ENCODE assay signal across 10 mouse cellular contexts in genomic region chr2:93283481-93284293, GRCm38 (mm10). TPM values are rescaled to one million over a fixed set of nuclear protein-coding genes. Genes with fewer than 3 reads are reported as not detected.
DNase-seq lines count a peak whose midpoint lies in the region; ATAC-seq and TF ChIP-seq lines count a peak whose summit lies in the region.
"Had no signal": no experiment of that assay in that cellular context is flagged by ENCODE, and none has a peak within 500 bp of the region (broad histone marks: within the 10 kb centered on the region; RNA-seq: fewer than 3 reads in every experiment).

No protein-coding gene starts in this region.

- H3K9me3 ChIP-seq in kidney, embryonic 14.5 days (ENCODE audit: control insufficient read depth, low read length) = no peaks in the 10 kb centered on the region
- no peaks in the 10 kb centered on the region for H3K9me3 ChIP-seq in embryonic facial prominence, embryonic 11.5 days (replicated peaks; ENCODE audit: control insufficient read depth, low read length)
- H3K9me3 ChIP-seq in hindbrain, postnatal 0 days (ENCODE audit: low read length) = no peaks in the 10 kb centered on the region
- H3K9me3 ChIP-seq in neural tube, embryonic 15.5 days (replicated peaks) = no peaks in the 10 kb centered on the region

- H3K27me3 ChIP-seq in kidney, embryonic 14.5 days (ENCODE audit: control insufficient read depth, insufficient read depth, low read length) = no peaks in the 10 kb centered on the region
- no peaks in the 10 kb centered on the region for H3K27me3 ChIP-seq in kidney, adult 2 months (replicated peaks; ENCODE audit: control insufficient read depth, insufficient read depth, low read length)
- no peaks in the 10 kb centered on the region for H3K27me3 ChIP-seq in embryonic facial prominence, embryonic 11.5 days (ENCODE audit: control insufficient read depth, insufficient read depth, low read length)
- H3K27me3 ChIP-seq in hindbrain, postnatal 0 days (ENCODE audit: insufficient read depth, low read length) = no peaks in the 10 kb centered on the region; the same call in 1 of the 2 replicates
- H3K27me3 ChIP-seq in neural tube, embryonic 15.5 days (replicated peaks) = no peaks in the 10 kb centered on the region

- 35% methylated on average over 7 of the region's 7 CpGs for WGBS in kidney, embryonic 14.5 days
- 66% methylated on average over 7 of the region's 7 CpGs for WGBS in kidney, adult 2 months
- WGBS in embryonic facial prominence, embryonic 11.5 days = 20% methylated on average over 7 of the region's 7 CpGs
- WGBS in hindbrain, postnatal 0 days = 22% methylated on average over 7 of the region's 7 CpGs
- WGBS in neural tube, embryonic 15.5 days = 25% methylated on average over 7 of the region's 7 CpGs

- H3K9ac ChIP-seq in kidney, embryonic 14.5 days (ENCODE audit: low read depth, low read length) = no peak overlapping the region
- no peak overlapping the region for H3K9ac ChIP-seq in embryonic facial prominence, embryonic 11.5 days (replicated peaks; ENCODE audit: low read length)
- no peak overlapping the region for H3K9ac ChIP-seq in hindbrain, postnatal 0 days (replicated peaks; ENCODE audit: low read length)
- no peak overlapping the region for H3K9ac ChIP-seq in neural tube, embryonic 15.5 days (replicated peaks)

- no peak overlapping the region; the same call in 1 of the 2 replicates for H3K4me2 ChIP-seq in kidney, embryonic 14.5 days (replicated peaks; ENCODE audit: low read depth, low read length)
- H3K4me2 ChIP-seq in embryonic facial prominence, embryonic 11.5 days (ENCODE audit: low read depth, low read length) = peak overlapping the region; percentile 8; the same call in 1 of the 2 replicates
- no peak overlapping the region for H3K4me2 ChIP-seq in hindbrain, postnatal 0 days (ENCODE audit: low read depth, low read length)
- no peak overlapping the region for H3K4me2 ChIP-seq in neural tube, embryonic 15.5 days

- no peak overlapping the region for H3K4me3 ChIP-seq in kidney, embryonic 14.5 days (ENCODE audit: low read length)
- no peak overlapping the region for H3K4me3 ChIP-seq in kidney, adult 2 months (ENCODE audit: insufficient read depth, low read depth, low read length)
- H3K4me3 ChIP-seq in embryonic facial prominence, embryonic 11.5 days (ENCODE audit: low read depth, low read length) = no peak overlapping the region
- no peak overlapping the region for H3K4me3 ChIP-seq in hindbrain, postnatal 0 days (ENCODE audit: low read length)
- no peak overlapping the region for H3K4me3 ChIP-seq in neural tube, embryonic 15.5 days (replicated peaks)
- no peak overlapping the region for H3K4me3 ChIP-seq in layer of hippocampus, adult 2 months

- no peak for TF ChIP-seq CTCF in kidney, adult 2 months (conservative IDR thresholded peaks at IDR 0.05; ENCODE audit: insufficient read depth, insufficient read length, low read depth, low read length)
- TF ChIP-seq CTCF in hindbrain, postnatal 0 days (IDR thresholded peaks at IDR 0.05; ENCODE audit: low read depth) = no peak
- TF ChIP-seq CTCF in layer of hippocampus, adult 2 months (conservative IDR thresholded peaks at IDR 0.05) = no peak

- no peaks in the 10 kb centered on the region for H3K36me3 ChIP-seq in kidney, embryonic 14.5 days (ENCODE audit: control insufficient read depth, insufficient read depth, low read length)
- no peaks in the 10 kb centered on the region for H3K36me3 ChIP-seq in kidney, adult 2 months (ENCODE audit: control insufficient read depth, insufficient read depth, low read length)
- H3K36me3 ChIP-seq in embryonic facial prominence, embryonic 11.5 days (replicated peaks; ENCODE audit: control insufficient read depth, insufficient read depth, low read depth, low read length) = no peaks in the 10 kb centered on the region
- no peaks in the 10 kb centered on the region for H3K36me3 ChIP-seq in hindbrain, postnatal 0 days (ENCODE audit: insufficient read depth, low read length)
- no peaks in the 10 kb centered on the region for H3K36me3 ChIP-seq in neural tube, embryonic 15.5 days

- ATAC-seq in kidney, embryonic 14.5 days (ENCODE audit: low FRiP score, low TSS enrichment) = peak; percentile 15; the same call in 1 of the 2 replicates
- peak; percentile 55 for ATAC-seq in embryonic facial prominence, embryonic 11.5 days (replicated peaks; ENCODE audit: insufficient number of reproducible peaks, low FRiP score, low TSS enrichment, low read depth)
- ATAC-seq in hindbrain, postnatal 0 days = peak; percentile 30; the same call in 1 of the 2 replicates
- no peak; the same call in 1 of the 2 replicates for ATAC-seq in neural tube, embryonic 15.5 days (ENCODE audit: low FRiP score)

- TF ChIP-seq POLR2A in kidney, adult 2 months (IDR thresholded peaks at IDR 0.05; ENCODE audit: low read depth, low read length) = no peak

- peak overlapping the region; percentile 73 for H3K27ac ChIP-seq in kidney, embryonic 14.5 days (ENCODE audit: low read depth, low read length)
- no peak overlapping the region for H3K27ac ChIP-seq in kidney, adult 2 months (ENCODE audit: insufficient read depth, low read depth, low read length)
- peak overlapping the region; percentile 72 for H3K27ac ChIP-seq in embryonic facial prominence, embryonic 11.5 days (replicated peaks; ENCODE audit: low read depth, low read length)
- no peak overlapping the region; the same call in 1 of the 2 replicates for H3K27ac ChIP-seq in hindbrain, postnatal 0 days
- peak overlapping the region; percentile 79 for H3K27ac ChIP-seq in neural tube, embryonic 15.5 days (replicated peaks)
- no peak overlapping the region for H3K27ac ChIP-seq in layer of hippocampus, adult 2 months

- H3K4me1 ChIP-seq in kidney, embryonic 14.5 days (ENCODE audit: control insufficient read depth, insufficient read depth, low read length) = peaks cover 62% of the 10 kb centered on the region
- peaks cover 5% of the 10 kb centered on the region for H3K4me1 ChIP-seq in kidney, adult 2 months (ENCODE audit: control insufficient read depth, insufficient read depth, low read length)
- H3K4me1 ChIP-seq in embryonic facial prominence, embryonic 11.5 days (ENCODE audit: control insufficient read depth, insufficient read depth, low read length) = peaks cover 8% of the 10 kb centered on the region; the same call in 1 of the 2 replicates
- H3K4me1 ChIP-seq in hindbrain, postnatal 0 days (ENCODE audit: insufficient read depth, low read length) = peaks cover 36% of the 10 kb centered on the region
- H3K4me1 ChIP-seq in neural tube, embryonic 15.5 days = peaks cover 78% of the 10 kb centered on the region

- no peak for DNase-seq in kidney, adult 2 months
- DNase-seq in embryonic facial prominence, embryonic 11.5 days (ENCODE audit: low spot score) = no peak
- no peak for DNase-seq in hindbrain, postnatal 0 days (ENCODE audit: low spot score)
- DNase-seq in layer of hippocampus, adult 2 months (ENCODE audit: low spot score in 2 of 2) = no peak
- DNase-seq in urinary bladder, postnatal 14 days (ENCODE audit: low spot score) = no peak
- DNase-seq in lung, adult 18-20 months = no peak
- DNase-seq: kidney, postnatal 4 days; lung, postnatal 36 days had no signal

RNA-seq across cellular contexts. Expression of gene Tspan18, which starts 50.6 kb away (rescaled TPM):
- 40.8 and 49.2 TPM in 2 replicates for polyA plus RNA-seq in kidney, embryonic 14.5 days (2014; fragmentation: Nextera tagmentation; extraction: Ambion mirVana)
- 18.9 and 20.9 TPM in 2 replicates for polyA plus RNA-seq in kidney, adult 2 months (2012; rRNA removed)
- 21.6 and 26.2 TPM in 2 replicates for polyA plus RNA-seq in embryonic facial prominence, embryonic 11.5 days (2014; fragmentation: Nextera tagmentation; extraction: Ambion mirVana)
- total RNA-seq in hindbrain, postnatal 0 days (2014; rRNA removed) = 23.5 and 26.2 TPM in 2 replicates
- polyA plus RNA-seq in hindbrain, postnatal 0 days (2015; fragmentation: Nextera tagmentation; extraction: Ambion mirVana) = 11.1 and 12.3 TPM in 2 replicates
- polyA plus RNA-seq in neural tube, embryonic 15.5 days (2015; fragmentation: Nextera tagmentation; extraction: Ambion mirVana) = 22.0 and 29.3 TPM in 2 replicates
- 10 to 100 TPM; 39.1 to 40.2 TPM for total RNA-seq in layer of hippocampus, adult 2 months (2021)

Comparison
In these comparisons a context has a peak if more than half of its experiments do, and no peak if none do; other contexts are left out.
1. H3K27ac ChIP-seq: peak in kidney, embryonic 14.5 days (single experiment), embryonic facial prominence, embryonic 11.5 days (single experiment) and neural tube, embryonic 15.5 days (single experiment); none in kidney, adult 2 months (single experiment), hindbrain, postnatal 0 days (single experiment) and layer of hippocampus, adult 2 months (single experiment).